Mouse (Mus musculus) hindbrain, embryonic 13.5 days (tissue): Measurements from ENCODE around the gene Tnrc6b. TPM values are rescaled to one million over a fixed set of nuclear protein-coding genes. Genes with fewer than 3 reads are reported as not detected.
"Not testable (repeated sequence)": the region's sequence is repeated elsewhere in the genome, so short reads cannot be mapped to it uniquely, and the experiment has no call there.

ENCODE experiments used
- ATAC-seq: fragments of 200-750 bp; cut with Nextera tagmentation; 2 replicates; pipeline ENCODE4 v1.8.0; 2017; ENCODE audit warnings: moderate TSS enrichment; ENCODE audit not compliant: low FRiP score
- H3K27ac ChIP-seq: fragments of 300-500 bp; sonication (generic); 2 replicates; pipeline ENCODE4 v1.5.1; 2015; ENCODE audit warnings: inconsistent platforms, mild to moderate bottlenecking, moderate library complexity
- H3K27me3 ChIP-seq: fragments of 300-500 bp; sonication (generic); 2 replicates; pipeline ENCODE4 v1.6.1; 2015; ENCODE audit warnings: mild to moderate bottlenecking, inconsistent platforms
- H3K36me3 ChIP-seq: fragments of 300-500 bp; sonication (generic); 2 replicates; pipeline ENCODE4 v1.6.1; 2015; ENCODE audit warnings: mild to moderate bottlenecking, inconsistent platforms
- H3K4me1 ChIP-seq: fragments of 300-500 bp; sonication (generic); replicated peaks from 2 replicates; pipeline ENCODE4 v1.6.1; 2015; ENCODE audit warnings: inconsistent platforms
- H3K4me2 ChIP-seq: fragments of 300-500 bp; sonication (generic); 2 replicates; pipeline ENCODE4 v1.6.1; 2015; ENCODE audit warnings: inconsistent platforms, mild to moderate bottlenecking, moderate library complexity
- H3K4me3 ChIP-seq: fragments of 300-500 bp; sonication (generic); 2 replicates; pipeline ENCODE4 v1.5.1; 2015; ENCODE audit warnings: mild to moderate bottlenecking, inconsistent platforms
- H3K9ac ChIP-seq: fragments of 300-500 bp; sonication (generic); 2 replicates; pipeline ENCODE4 v1.6.1; 2015; ENCODE audit warnings: mild to moderate bottlenecking, inconsistent platforms
- H3K9me3 ChIP-seq: fragments of 300-500 bp; sonication (generic); 2 replicates; pipeline ENCODE4 v1.6.1; 2016; ENCODE audit warnings: inconsistent platforms
- WGBS: fragments of 180-500 bp; shearing (Covaris S2); methylation state at CpG from one replicate; pipeline ENCODE4 v1.1.7; 2015; 5-methylcytosine and 5-hydroxymethylcytosine counted together
- polyA plus RNA-seq: library from polyadenylated mRNA; unstranded; fragments of >200 nt; fragmentation: Nextera tagmentation; extraction: Ambion mirVana; gene quantifications from 2 replicates; pipeline ENCODE4 v1.2.1, GENCODE M21; 2015

The Tnrc6b gene
- polyA plus RNA-seq, 1 experiment from 2014 or later, result 45.2 TPM

- Histone ChIP-seq H3K4me3 (no peak overlapping the region), H3K9ac (peak overlapping the region; percentile 35; the same call in 1 of the 2 replicates), H3K27me3 (no peaks in the 10 kb centered on the region), H3K9me3 (no peaks in the 10 kb centered on the region), H3K27ac (no peak overlapping the region), H3K36me3 (peaks cover 82% of the 10 kb centered on the region), H3K4me1 (no peaks in the 10 kb centered on the region), H3K4me2 (no peak overlapping the region)
- ATAC-seq, result no peak
- 89% methylated on average over 1 of the region's 1 CpGs for WGBS
These were observed 175.4 kb downstream of the Tnrc6b start for GRCm38 (mm10) chr15:80886361-80887156.

- H3K9me3 ChIP-seq, result no peaks in the 10 kb centered on the region
- peaks cover 85% of the 10 kb centered on the region for H3K36me3 ChIP-seq
- no peak overlapping the region for H3K4me2 ChIP-seq
- no peak overlapping the region for H3K9ac ChIP-seq
- WGBS, result 95% methylated on average over 3 of the region's 3 CpGs
- H3K27ac ChIP-seq, result no peak overlapping the region
- no peak for ATAC-seq
- H3K4me1 ChIP-seq, result no peaks in the 10 kb centered on the region
- H3K27me3 ChIP-seq, result no peaks in the 10 kb centered on the region
- H3K4me3 ChIP-seq, result no peak overlapping the region
These were observed 181.2 kb downstream of the Tnrc6b start for GRCm38 (mm10) chr15:80892341-80892740.

GRCm38 (mm10) chr15:80896741-80897140 is 185.6 kb downstream of the Tnrc6b start:
- Histone ChIP-seq H3K9me3 (no peaks in the 10 kb centered on the region), H3K27me3 (no peaks in the 10 kb centered on the region), H3K4me2 (no peak overlapping the region), H3K27ac (no peak overlapping the region), H3K9ac (no peak overlapping the region), H3K4me1 (no peaks in the 10 kb centered on the region), H3K36me3 (peaks cover 87% of the 10 kb centered on the region), H3K4me3 (no peak overlapping the region)
- 97% methylated on average over 10 of the region's 10 CpGs for WGBS
- no peak for ATAC-seq

- 87% methylated on average over 5 of the region's 5 CpGs for WGBS
- Histone ChIP-seq H3K9me3 (no peaks in the 10 kb centered on the region), H3K4me1 (no peaks in the 10 kb centered on the region), H3K4me3 (no peak overlapping the region), H3K9ac (no peak overlapping the region), H3K4me2 (no peak overlapping the region), H3K36me3 (peaks cover 94% of the 10 kb centered on the region), H3K27ac (0 out of 2 replicates have a peak overlapping the region, but pooled peaks have one; percentile 12), H3K27me3 (no peaks in the 10 kb centered on the region)
- ATAC-seq, result no peak
These were observed 186.8 kb downstream of the Tnrc6b start for GRCm38 (mm10) chr15:80897911-80898310.

GRCm38 (mm10) chr15:80899806-80900205 is 188.7 kb downstream of the Tnrc6b start:
- no peak overlapping the region for H3K9ac ChIP-seq
- no peaks in the 10 kb centered on the region for H3K4me1 ChIP-seq
- peaks cover 96% of the 10 kb centered on the region for H3K36me3 ChIP-seq
- ATAC-seq, result no peak
- H3K27ac ChIP-seq, result no peak overlapping the region
- H3K27me3 ChIP-seq, result no peaks in the 10 kb centered on the region
- no peaks in the 10 kb centered on the region for H3K9me3 ChIP-seq
- no peak overlapping the region for H3K4me3 ChIP-seq
- WGBS, result 83% methylated on average over 2 of the region's 2 CpGs
- no peak overlapping the region for H3K4me2 ChIP-seq

GRCm38 (mm10) chr15:80901806-80902513 is 190.8 kb downstream of the Tnrc6b start:
- 94% methylated on average over 6 of the region's 6 CpGs for WGBS
- ATAC-seq, result no peak

DNA sequence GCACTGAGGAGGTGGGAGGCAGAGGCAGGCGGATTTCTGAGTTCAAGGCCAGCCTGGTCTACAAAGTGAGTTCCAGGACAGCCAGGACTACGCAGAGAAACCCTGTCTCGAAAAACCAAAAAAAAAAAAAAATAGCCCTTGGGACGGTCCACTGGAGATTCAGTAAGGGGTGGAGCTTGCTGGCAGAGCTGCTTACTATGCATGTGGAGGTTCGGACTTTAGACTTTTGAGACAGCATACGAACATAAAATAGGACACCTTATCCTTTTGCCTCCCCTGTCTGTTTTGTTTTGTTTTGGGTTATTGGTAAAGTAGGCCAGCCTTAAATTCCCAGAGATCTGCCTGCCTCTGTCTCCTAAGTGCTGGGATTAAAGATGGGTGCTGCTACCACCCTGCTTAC is 193.7 kb downstream of the Tnrc6b start:
- H3K27ac ChIP-seq, H3K4me3 ChIP-seq, H3K4me1 ChIP-seq, H3K27me3 ChIP-seq, H3K9me3 ChIP-seq, H3K9ac ChIP-seq, ATAC-seq, H3K4me2 ChIP-seq: not testable (repeated sequence)
- WGBS, result 97% methylated on average over 6 of the region's 6 CpGs
- peaks cover 84% of the 10 kb centered on the region for H3K36me3 ChIP-seq

More at GRCm38 (mm10) chr15:80901806-80902513, 190.8 kb downstream of the Tnrc6b start:
- Histone ChIP-seq H3K4me2 (no peak overlapping the region), H3K9ac (no peak overlapping the region), H3K36me3 (peaks cover 96% of the 10 kb centered on the region), H3K27ac (no peak overlapping the region), H3K9me3 (no peaks in the 10 kb centered on the region), H3K27me3 (no peaks in the 10 kb centered on the region), H3K4me3 (no peak overlapping the region), H3K4me1 (no peaks in the 10 kb centered on the region)

DNA sequence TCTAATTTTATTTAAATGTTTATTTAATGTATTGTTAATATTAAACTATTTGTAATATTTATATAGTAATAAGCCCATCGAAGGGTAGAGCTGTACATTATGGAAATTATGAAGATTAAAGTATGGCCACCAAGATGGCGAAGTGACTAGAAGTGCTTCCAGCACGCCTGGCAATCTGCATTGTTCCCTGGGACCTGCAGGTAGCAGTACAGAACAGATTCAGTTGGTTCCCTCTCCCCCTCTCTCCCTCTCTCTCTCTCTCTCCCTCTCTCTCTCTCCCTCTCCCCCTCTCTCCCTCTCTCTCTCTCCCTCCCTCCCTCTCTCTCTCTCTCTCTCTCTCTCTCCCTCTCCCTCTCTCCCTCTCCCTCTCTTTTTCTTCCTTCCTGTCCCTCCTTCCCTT is 199.1 kb downstream of the Tnrc6b start:
- no peak for ATAC-seq
- Histone ChIP-seq H3K27me3 (no peaks in the 10 kb centered on the region), H3K4me3 (no peak overlapping the region), H3K9ac (no peak overlapping the region), H3K27ac (no peak overlapping the region), H3K9me3 (no peaks in the 10 kb centered on the region), H3K36me3 (peaks cover 80% of the 10 kb centered on the region), H3K4me2 (no peak overlapping the region), H3K4me1 (no peaks in the 10 kb centered on the region)
- WGBS, result 95% methylated on average over 3 of the region's 3 CpGs

DNA sequence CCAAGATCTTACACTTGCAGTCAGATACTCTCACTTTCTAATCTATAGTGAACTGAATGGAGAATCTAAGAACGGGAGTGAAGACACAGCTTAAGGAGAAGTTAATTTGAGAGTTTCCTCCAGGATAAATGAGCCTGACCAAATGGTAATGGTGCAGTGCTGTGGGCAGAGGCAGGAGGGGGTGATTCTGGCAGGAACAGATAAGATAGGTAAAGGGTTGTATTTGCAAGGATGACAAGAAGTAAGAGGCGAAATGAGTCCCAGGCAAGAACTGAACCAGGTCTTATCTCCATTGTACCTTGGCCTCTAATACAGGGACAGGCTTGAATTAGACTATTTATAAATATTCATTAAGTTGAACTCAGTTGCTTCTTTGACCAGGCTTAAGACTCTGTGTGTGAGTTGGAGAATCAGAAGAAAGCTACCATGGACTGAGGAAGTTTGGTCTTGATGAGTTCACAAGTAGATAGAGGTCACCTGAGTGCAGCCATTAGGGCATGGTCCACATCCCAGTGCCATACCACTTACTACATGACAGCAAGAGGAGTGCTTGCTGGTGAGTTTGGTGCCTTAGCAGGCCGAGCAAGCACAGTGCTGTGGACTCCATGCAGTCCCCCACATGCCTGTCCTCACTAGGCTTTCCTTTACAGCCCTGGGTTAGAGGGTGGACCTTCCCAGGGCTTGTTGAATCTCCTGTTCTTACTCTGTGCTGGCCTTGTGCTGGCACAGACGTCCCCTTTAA is 199.8 kb downstream of the Tnrc6b start:
- 94% methylated on average over 4 of the region's 4 CpGs for WGBS
- H3K36me3 ChIP-seq, result peaks cover 78% of the 10 kb centered on the region

GRCm38 (mm10) chr15:80912175-80912574 is 201.1 kb downstream of the Tnrc6b start:
- Histone ChIP-seq H3K4me2 (no peak overlapping the region), H3K9me3 (no peaks in the 10 kb centered on the region), H3K4me3 (no peak overlapping the region), H3K4me1 (no peaks in the 10 kb centered on the region), H3K36me3 (peaks cover 76% of the 10 kb centered on the region), H3K9ac (no peak overlapping the region), H3K27me3 (no peaks in the 10 kb centered on the region), H3K27ac (no peak overlapping the region)
- no peak for ATAC-seq
- WGBS, result 94% methylated on average over 3 of the region's 3 CpGs

More for the DNA sequence above, 199.8 kb downstream of the Tnrc6b start:
- Histone ChIP-seq H3K4me1 (no peaks in the 10 kb centered on the region), H3K4me2 (no peak overlapping the region), H3K9ac (no peak overlapping the region), H3K27me3 (no peaks in the 10 kb centered on the region), H3K4me3 (no peak overlapping the region), H3K9me3 (no peaks in the 10 kb centered on the region), H3K27ac (no peak overlapping the region)
- ATAC-seq, result no peak

GRCm38 (mm10) chr15:80913803-80914202 is 202.7 kb downstream of the Tnrc6b start:
- ATAC-seq, result no peak
- Histone ChIP-seq H3K9ac (no peak overlapping the region), H3K4me2 (no peak overlapping the region), H3K9me3 (no peaks in the 10 kb centered on the region), H3K27me3 (no peaks in the 10 kb centered on the region), H3K4me1 (no peaks in the 10 kb centered on the region), H3K4me3 (no peak overlapping the region), H3K36me3 (peaks cover 82% of the 10 kb centered on the region), H3K27ac (no peak overlapping the region)
- 98% methylated on average over 1 of the region's 1 CpGs for whole genome bisulfite sequencing

GRCm38 (mm10) chr15:80915850-80916249 is 204.7 kb downstream of the Tnrc6b start:
- Histone ChIP-seq H3K36me3 (peaks cover 90% of the 10 kb centered on the region), H3K27me3 (no peaks in the 10 kb centered on the region), H3K4me1 (no peaks in the 10 kb centered on the region), H3K27ac (no peak overlapping the region), H3K9ac (no peak overlapping the region), H3K4me2 (no peak overlapping the region), H3K9me3 (no peaks in the 10 kb centered on the region), H3K4me3 (no peak overlapping the region)
- no peak for ATAC-seq
- 84% methylated on average over 2 of the region's 2 CpGs for WGBS
